Mouse (Mus musculus): ENCODE results near the gene Adamts2. TPM values are rescaled to one million over a fixed set of nuclear protein-coding genes. Genes with fewer than 3 reads are reported as not detected.

Gene Adamts2
- polyA plus RNA-seq, 1 experiment from 2014 or later = not detected

GRCm38 (mm10) chr11:50848520-50849137 lies 246.7 kb downstream of the Adamts2 start:
- Histone ChIP-seq H3K4me3 (ENCODE audit: inconsistent target) (no peak overlapping the region), H3K36me3 (ENCODE audit: inconsistent target) (no peaks in the 10 kb centered on the region), H3K79me2 (ENCODE audit: inconsistent target) (no peaks in the 10 kb centered on the region), H3K27ac (no peak overlapping the region)
- whole genome bisulfite sequencing (ENCODE audit: missing documents) = 46% methylated on average over 3 of the region's 3 CpGs

- 1% methylated on average over 10 of the region's 10 CpGs for WGBS (ENCODE audit: missing documents)
- no peaks in the 10 kb centered on the region for H3K36me3 ChIP-seq (ENCODE audit: inconsistent target)
- H3K4me3 ChIP-seq (ENCODE audit: inconsistent target) = no peak overlapping the region
- no peak overlapping the region for H3K27ac ChIP-seq
- no peaks in the 10 kb centered on the region for H3K79me2 ChIP-seq (ENCODE audit: inconsistent target)
Measured at GRCm38 (mm10) chr11:50849310-50849709, 247.4 kb downstream of the Adamts2 start.

- Histone ChIP-seq H3K36me3 (ENCODE audit: inconsistent target) (no peaks in the 10 kb centered on the region), H3K4me3 (ENCODE audit: inconsistent target) (no peak within 1 kb of the TSS), H3K27ac (no peak within 1 kb of the TSS), H3K79me2 (ENCODE audit: inconsistent target) (no peaks in the 10 kb centered on the region)
- 0% methylated on average over 11 of the region's 11 CpGs for WGBS (ENCODE audit: missing documents)
Measured at GRCm38 (mm10) chr11:50850177-50850735, 248.4 kb downstream of the Adamts2 start, which contains the start of gene Grm6. Gene Grm6 (plus strand): TSS chr11:50850685.

GRCm38 (mm10) chr11:50850989-50851601 lies 249.2 kb downstream of the Adamts2 start:
- no peak overlapping the region for H3K4me3 ChIP-seq (ENCODE audit: inconsistent target)
- H3K36me3 ChIP-seq (ENCODE audit: inconsistent target) = no peaks in the 10 kb centered on the region
- 1% methylated on average over 71 of the region's 72 CpGs for WGBS (ENCODE audit: missing documents)
- H3K79me2 ChIP-seq (ENCODE audit: inconsistent target) = no peaks in the 10 kb centered on the region
- no peak overlapping the region for H3K27ac ChIP-seq

Other genes starting within 250 kb of the Adamts2 start
- not detected in 3 replicates for gene Cby3, start 247.6 kb upstream of the Adamts2 start, polyA plus RNA-seq (2018)
- 98.4 to 136 TPM (median 136 TPM) in 3 replicates for gene Hnrnph1, start 225.1 kb upstream of the Adamts2 start, polyA plus RNA-seq (2018)
- gene Rufy1, start 171.0 kb upstream of the Adamts2 start, polyA plus RNA-seq (2018) = 37.9 to 75.9 TPM (median 39.7 TPM) in 3 replicates
- gene Zfp354c, start 225.6 kb downstream of the Adamts2 start, polyA plus RNA-seq (2018) = 0.09 to 0.16 TPM in 2 of 3 replicates, not detected in the other
- not detected in 3 replicates for gene Zfp879, start 239.5 kb downstream of the Adamts2 start, polyA plus RNA-seq (2018)
- gene Grm6, start 248.6 kb downstream of the Adamts2 start, polyA plus RNA-seq (2018) = not detected in 3 replicates

Data from macrophage (primary cell).